Mouse (Mus musculus) urinary bladder, postnatal 14 days (tissue): Measurements from ENCODE around the gene Stxbp3.

ENCODE experiments used
- DNase-seq: peaks from one replicate; pipeline ENCODE4 v3.0.0; 2021; ENCODE audit warnings: low spot score

The Stxbp3 gene

GRCm38 (mm10) chr3:108796386-108796785 lies 43.9 kb downstream of the Stxbp3 start:
- DNase-seq, result no peak

- DNase-seq, result no peak
These were observed 44.6 kb downstream of the Stxbp3 start for GRCm38 (mm10) chr3:108795554-108796299.

GRCm38 (mm10) chr3:108794780-108795179 lies 45.5 kb downstream of the Stxbp3 start:
- DNase-seq, result no peak

GRCm38 (mm10) chr3:108792420-108792819 lies 47.9 kb downstream of the Stxbp3 start:
- DNase-seq, result no peak

GRCm38 (mm10) chr3:108791054-108791706 lies 49.1 kb downstream of the Stxbp3 start:
- no peak for DNase-seq

- DNase-seq, result no peak
These were observed 49.8 kb downstream of the Stxbp3 start for GRCm38 (mm10) chr3:108790499-108790898.

- no peak for DNase-seq
These were observed 51.0 kb downstream of the Stxbp3 start for GRCm38 (mm10) chr3:108789299-108789698.

GRCm38 (mm10) chr3:108788455-108788794 lies 51.9 kb downstream of the Stxbp3 start:
- no peak for DNase-seq

GRCm38 (mm10) chr3:108787754-108788454 lies 52.4 kb downstream of the Stxbp3 start:
- no peak for DNase-seq

GRCm38 (mm10) chr3:108786520-108786919 lies 53.8 kb downstream of the Stxbp3 start:
- DNase-seq, result no peak

GRCm38 (mm10) chr3:108782364-108782895 lies 57.9 kb downstream of the Stxbp3 start:
- DNase-seq, result no peak

- DNase-seq, result no peak
These were observed 58.4 kb downstream of the Stxbp3 start for GRCm38 (mm10) chr3:108781884-108782270.

- DNase-seq, result peak; percentile 72
These were observed 59.0 kb downstream of the Stxbp3 start for GRCm38 (mm10) chr3:108781238-108781883.

- DNase-seq, result peak; percentile 68
These were observed 61.4 kb downstream of the Stxbp3 start for GRCm38 (mm10) chr3:108778761-108779540.

- no peak for DNase-seq
These were observed 67.5 kb downstream of the Stxbp3 start for GRCm38 (mm10) chr3:108772811-108773210.

- DNase-seq, result peak; percentile 62
These were observed 68.1 kb downstream of the Stxbp3 start for GRCm38 (mm10) chr3:108772211-108772610.

- peak; percentile 70 for DNase-seq
These were observed 69.5 kb downstream of the Stxbp3 start for GRCm38 (mm10) chr3:108770725-108771368.

- no peak for DNase-seq
These were observed 70.8 kb downstream of the Stxbp3 start for GRCm38 (mm10) chr3:108769547-108769946.

GRCm38 (mm10) chr3:108767416-108767815 lies 72.9 kb downstream of the Stxbp3 start:
- DNase-seq, result no peak

- no peak for DNase-seq
These were observed 73.4 kb downstream of the Stxbp3 start for GRCm38 (mm10) chr3:108766943-108767342.

GRCm38 (mm10) chr3:108765476-108765875 lies 74.8 kb downstream of the Stxbp3 start:
- DNase-seq, result no peak
